Mouse (Mus musculus): ENCODE data around the gene Gm11084. TPM values are rescaled to one million over a fixed set of nuclear protein-coding genes. Genes with fewer than 3 reads are reported as not detected.

The Gm11084 gene
- polyA plus RNA-seq, 1 experiment = not detected

GRCm38 (mm10) chr2:73003751-73004717, 17.5 kb upstream of the Gm11084 start:
- Histone ChIP-seq H3K4me3 (ENCODE audit: control insufficient read depth, insufficient read depth, low read length) (peak overlapping the region; percentile 6), H3K27me3 (ENCODE audit: control insufficient read depth, insufficient read depth, low read length) (no peaks in the 10 kb centered on the region), H3K4me1 (replicated peaks; ENCODE audit: control insufficient read depth, insufficient read depth, low read length) (peaks cover 35% of the 10 kb centered on the region), H3K27ac (ENCODE audit: control insufficient read depth, insufficient read depth, low read length) (peak overlapping the region; percentile 96), H3K36me3 (ENCODE audit: control insufficient read depth, insufficient read depth, low read length) (no peaks in the 10 kb centered on the region)
- no peak for TF ChIP-seq CTCF (IDR thresholded peaks at IDR 0.05; ENCODE audit: borderline replicate concordance, control insufficient read depth, extremely low read depth, insufficient read depth, low read length, poor library complexity)
- no peak for TF ChIP-seq POLR2A (IDR thresholded peaks at IDR 0.05; ENCODE audit: control insufficient read depth, extremely low read depth, insufficient read depth, low read length, poor library complexity)
- peak; percentile 51 for DNase-seq
- WGBS = 6% methylated on average over 23 of the region's 24 CpGs

- Histone ChIP-seq H3K4me3 (ENCODE audit: control insufficient read depth, insufficient read depth, low read length) (peak overlapping the region; percentile 40), H3K27ac (ENCODE audit: control insufficient read depth, insufficient read depth, low read length) (peak overlapping the region; percentile 96), H3K4me1 (replicated peaks; ENCODE audit: control insufficient read depth, insufficient read depth, low read length) (peaks cover 35% of the 10 kb centered on the region), H3K27me3 (ENCODE audit: control insufficient read depth, insufficient read depth, low read length) (no peaks in the 10 kb centered on the region), H3K36me3 (ENCODE audit: control insufficient read depth, insufficient read depth, low read length) (no peaks in the 10 kb centered on the region)
- WGBS = 3% methylated on average over 12 of the region's 12 CpGs
- TF ChIP-seq CTCF (IDR thresholded peaks at IDR 0.05; ENCODE audit: borderline replicate concordance, control insufficient read depth, extremely low read depth, insufficient read depth, low read length, poor library complexity) (no peak), POLR2A (IDR thresholded peaks at IDR 0.05; ENCODE audit: control insufficient read depth, extremely low read depth, insufficient read depth, low read length, poor library complexity) (no peak)
- DNase-seq = peak; percentile 80
Observed at GRCm38 (mm10) chr2:73003049-73003448, 16.5 kb upstream of the Gm11084 start.

GRCm38 (mm10) chr2:73002451-73002850, 15.9 kb upstream of the Gm11084 start:
- Histone ChIP-seq H3K36me3 (ENCODE audit: control insufficient read depth, insufficient read depth, low read length) (no peaks in the 10 kb centered on the region), H3K27ac (ENCODE audit: control insufficient read depth, insufficient read depth, low read length) (no peak overlapping the region; the same call in 1 of the 2 replicates), H3K4me1 (replicated peaks; ENCODE audit: control insufficient read depth, insufficient read depth, low read length) (peaks cover 39% of the 10 kb centered on the region), H3K27me3 (ENCODE audit: control insufficient read depth, insufficient read depth, low read length) (no peaks in the 10 kb centered on the region), H3K4me3 (ENCODE audit: control insufficient read depth, insufficient read depth, low read length) (no peak overlapping the region)
- 37% methylated on average over 6 of the region's 6 CpGs for WGBS
- no peak for DNase-seq
- no peak for TF ChIP-seq CTCF (IDR thresholded peaks at IDR 0.05; ENCODE audit: borderline replicate concordance, control insufficient read depth, extremely low read depth, insufficient read depth, low read length, poor library complexity)
- TF ChIP-seq POLR2A (IDR thresholded peaks at IDR 0.05; ENCODE audit: control insufficient read depth, extremely low read depth, insufficient read depth, low read length, poor library complexity) = no peak

- H3K4me1 ChIP-seq (replicated peaks; ENCODE audit: control insufficient read depth, insufficient read depth, low read length) = peaks cover 41% of the 10 kb centered on the region
- no peaks in the 10 kb centered on the region for H3K27me3 ChIP-seq (ENCODE audit: control insufficient read depth, insufficient read depth, low read length)
- no peaks in the 10 kb centered on the region for H3K36me3 ChIP-seq (ENCODE audit: control insufficient read depth, insufficient read depth, low read length)
- WGBS = 73% methylated on average over 5 of the region's 5 CpGs
- DNase-seq = no peak
- no peak overlapping the region for H3K4me3 ChIP-seq (ENCODE audit: control insufficient read depth, insufficient read depth, low read length)
- H3K27ac ChIP-seq (ENCODE audit: control insufficient read depth, insufficient read depth, low read length) = peak overlapping the region; percentile 86
- TF ChIP-seq POLR2A (IDR thresholded peaks at IDR 0.05; ENCODE audit: control insufficient read depth, extremely low read depth, insufficient read depth, low read length, poor library complexity) = no peak
Observed at GRCm38 (mm10) chr2:73001994-73002393, 15.5 kb upstream of the Gm11084 start.

GRCm38 (mm10) chr2:73000194-73000593, 13.7 kb upstream of the Gm11084 start:
- Histone ChIP-seq H3K36me3 (ENCODE audit: control insufficient read depth, insufficient read depth, low read length) (no peaks in the 10 kb centered on the region), H3K4me3 (ENCODE audit: control insufficient read depth, insufficient read depth, low read length) (no peak overlapping the region), H3K4me1 (replicated peaks; ENCODE audit: control insufficient read depth, insufficient read depth, low read length) (peaks cover 47% of the 10 kb centered on the region), H3K27ac (ENCODE audit: control insufficient read depth, insufficient read depth, low read length) (no peak overlapping the region), H3K27me3 (ENCODE audit: control insufficient read depth, insufficient read depth, low read length) (no peaks in the 10 kb centered on the region)
- no peak for DNase-seq
- no peak for TF ChIP-seq POLR2A (IDR thresholded peaks at IDR 0.05; ENCODE audit: control insufficient read depth, extremely low read depth, insufficient read depth, low read length, poor library complexity)
- TF ChIP-seq CTCF (IDR thresholded peaks at IDR 0.05; ENCODE audit: borderline replicate concordance, control insufficient read depth, extremely low read depth, insufficient read depth, low read length, poor library complexity) = no peak
- WGBS = 46% methylated on average over 8 of the region's 8 CpGs

- Histone ChIP-seq H3K27me3 (ENCODE audit: control insufficient read depth, insufficient read depth, low read length) (no peaks in the 10 kb centered on the region), H3K4me3 (ENCODE audit: control insufficient read depth, insufficient read depth, low read length) (no peak overlapping the region), H3K4me1 (replicated peaks; ENCODE audit: control insufficient read depth, insufficient read depth, low read length) (peaks cover 32% of the 10 kb centered on the region), H3K27ac (ENCODE audit: control insufficient read depth, insufficient read depth, low read length) (no peak overlapping the region; the same call in 1 of the 2 replicates), H3K36me3 (ENCODE audit: control insufficient read depth, insufficient read depth, low read length) (no peaks in the 10 kb centered on the region)
- whole genome bisulfite sequencing = 92% methylated on average over 4 of the region's 4 CpGs
- TF ChIP-seq CTCF (IDR thresholded peaks at IDR 0.05; ENCODE audit: borderline replicate concordance, control insufficient read depth, extremely low read depth, insufficient read depth, low read length, poor library complexity) (no peak), POLR2A (IDR thresholded peaks at IDR 0.05; ENCODE audit: control insufficient read depth, extremely low read depth, insufficient read depth, low read length, poor library complexity) (no peak)
- no peak for DNase-seq
Observed at GRCm38 (mm10) chr2:72997586-72997985, 11.1 kb upstream of the Gm11084 start.

Measured in thymus, adult 2 months (tissue).